Mouse (Mus musculus) cerebellum, adult 9-10 months (tissue): ENCODE measurements around the gene Twist2.

Experiments
- DNase-seq: peaks from one replicate; pipeline ENCODE4 v3.0.0; 2022

The Twist2 gene

DNA sequence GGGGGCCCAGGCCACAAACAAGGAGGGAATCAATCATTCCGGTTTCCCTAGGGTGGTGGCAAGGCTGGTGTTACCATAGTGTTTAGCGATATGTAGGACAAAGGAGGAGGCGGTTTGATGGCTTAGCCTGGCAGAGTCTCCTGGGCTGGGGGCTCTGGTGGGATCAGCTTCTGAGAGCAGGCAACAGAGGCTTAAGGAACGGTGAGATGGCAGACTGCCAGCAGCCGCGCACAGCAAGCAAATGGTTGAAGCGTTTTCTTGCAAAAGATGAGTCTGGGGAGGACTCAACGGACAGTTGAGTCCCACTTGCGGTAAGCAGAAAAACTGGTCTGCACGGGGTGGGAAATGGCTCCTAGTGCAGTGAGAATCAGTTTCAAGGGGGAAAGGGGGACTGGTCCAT, 19.3 kb downstream of the Twist2 start:
- no peak for DNase-seq

GRCm38 (mm10) chr1:91822316-91822824, 21.1 kb downstream of the Twist2 start:
- no peak for DNase-seq

- no peak for DNase-seq
Measured at GRCm38 (mm10) chr1:91823530-91823929, 22.3 kb downstream of the Twist2 start.

DNA sequence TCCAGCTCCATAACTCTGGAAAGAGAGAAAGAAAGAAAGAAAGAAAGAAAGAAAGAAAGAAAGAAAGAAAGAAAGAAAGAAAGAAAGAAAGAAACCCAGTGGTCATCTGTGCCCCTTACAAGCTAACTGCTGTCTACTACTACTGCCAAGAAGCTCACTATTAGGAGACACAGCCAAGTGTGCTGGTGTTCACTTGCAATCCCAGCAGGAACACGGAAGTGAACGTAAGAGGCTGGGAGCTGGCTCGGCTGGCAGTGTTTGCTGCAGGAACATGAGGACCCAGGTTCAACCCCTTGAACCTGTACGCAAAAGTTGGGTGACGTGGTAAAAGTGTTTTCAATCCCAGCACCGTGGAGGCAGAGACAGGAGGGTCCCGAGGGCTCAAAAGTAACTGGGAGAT, 22.7 kb downstream of the Twist2 start:
- no peak for DNase-seq

- no peak for DNase-seq
Measured at GRCm38 (mm10) chr1:91825261-91825660, 24.0 kb downstream of the Twist2 start.

DNA sequence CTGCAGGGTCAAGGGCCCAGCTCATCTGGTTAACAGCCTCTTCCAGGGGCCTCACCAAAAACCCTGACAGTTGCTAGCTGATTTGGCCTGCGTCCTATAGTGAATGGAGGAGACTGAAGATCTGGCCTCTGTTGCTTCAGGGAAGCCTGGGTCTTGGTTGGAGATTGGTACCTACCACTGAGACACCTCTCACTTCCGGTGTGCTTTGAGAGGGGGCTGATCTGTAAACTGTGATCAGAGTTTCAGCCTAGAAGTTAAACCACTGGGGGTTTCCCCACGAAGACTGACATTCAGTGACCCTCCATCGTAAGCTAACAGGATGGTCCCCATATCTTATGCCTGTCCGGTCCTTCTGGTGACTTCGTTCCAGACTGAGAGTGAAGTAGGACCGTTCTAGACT, 30.7 kb downstream of the Twist2 start:
- DNase-seq = no peak

DNA sequence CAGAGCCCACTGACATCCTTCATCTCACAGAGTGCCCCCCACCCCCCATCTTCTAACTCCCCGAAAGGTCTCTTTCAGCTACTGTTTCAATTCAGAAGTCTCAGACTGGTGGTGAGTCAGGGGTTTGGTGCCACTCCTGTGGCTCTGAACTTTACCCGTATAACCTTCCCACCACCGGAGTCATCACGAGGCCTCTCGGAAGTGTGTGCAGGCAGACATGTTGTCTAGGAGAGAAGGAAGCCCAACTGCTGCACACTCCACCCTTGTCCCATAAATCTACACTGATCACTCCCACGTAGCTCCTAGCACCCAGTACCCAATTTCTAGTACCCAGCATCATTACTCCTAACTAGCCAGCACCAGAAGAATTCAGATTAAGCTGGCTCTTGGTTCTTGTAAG, 38.3 kb downstream of the Twist2 start:
- DNase-seq = no peak

GRCm38 (mm10) chr1:91839979-91840378, 38.7 kb downstream of the Twist2 start:
- no peak for DNase-seq

- no peak for DNase-seq
Measured at GRCm38 (mm10) chr1:91844236-91844635, 43.0 kb downstream of the Twist2 start.

DNA sequence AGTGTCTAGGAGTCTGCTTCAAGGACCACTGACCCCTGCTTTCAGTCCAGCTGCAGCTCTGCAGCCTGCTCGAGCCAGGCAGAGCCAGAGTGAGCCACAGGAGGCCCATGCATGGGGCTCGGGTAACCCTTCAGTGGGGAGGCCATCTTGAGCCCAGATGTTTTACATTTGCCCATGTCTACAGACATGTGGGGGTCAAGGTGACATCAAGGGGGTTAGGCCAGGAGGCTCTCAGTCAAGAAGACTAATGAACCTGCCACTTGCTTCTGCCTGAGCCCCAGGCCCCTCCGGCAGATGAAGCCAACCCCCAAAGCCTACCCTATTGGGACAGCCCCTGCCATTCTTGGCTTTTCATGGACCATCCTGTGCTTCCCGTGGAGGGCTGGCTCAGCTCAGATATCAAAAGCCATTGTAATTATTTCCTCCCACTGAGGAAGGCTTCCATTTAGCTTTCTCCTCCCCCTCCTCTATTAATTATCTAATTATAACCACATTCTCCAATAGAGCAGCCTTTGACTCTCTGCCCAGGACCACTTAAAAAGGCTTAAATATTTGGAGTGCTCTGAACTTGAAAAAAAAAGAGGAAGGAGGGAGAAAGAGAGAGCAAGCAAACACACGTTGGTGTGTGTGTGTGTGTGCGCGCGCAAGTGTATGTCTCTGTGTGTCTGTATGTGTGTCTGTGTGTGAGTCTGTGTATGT, 43.6 kb downstream of the Twist2 start:
- no peak for DNase-seq

GRCm38 (mm10) chr1:91845380-91845957, 44.2 kb downstream of the Twist2 start:
- no peak for DNase-seq

DNA sequence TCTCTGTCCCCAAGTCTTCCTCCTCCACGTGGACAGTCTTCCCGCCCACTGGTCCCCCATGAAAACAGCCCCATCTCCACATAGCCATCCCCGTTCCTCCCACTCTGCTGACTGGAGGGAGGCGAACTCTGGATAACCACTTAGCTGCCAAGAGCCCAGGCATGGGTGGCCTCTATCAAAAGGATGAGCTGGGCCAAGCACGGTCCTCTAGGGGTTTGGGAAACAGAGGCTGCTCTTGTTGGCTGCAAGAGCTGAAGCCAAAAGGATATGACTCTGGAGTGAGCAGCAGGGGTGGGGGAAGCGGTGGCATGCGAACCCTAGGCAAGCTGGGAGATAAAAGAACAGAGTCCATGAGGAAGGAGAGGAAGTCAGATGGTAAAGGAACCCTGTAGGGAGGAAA, 50.0 kb downstream of the Twist2 start:
- no peak for DNase-seq

DNA sequence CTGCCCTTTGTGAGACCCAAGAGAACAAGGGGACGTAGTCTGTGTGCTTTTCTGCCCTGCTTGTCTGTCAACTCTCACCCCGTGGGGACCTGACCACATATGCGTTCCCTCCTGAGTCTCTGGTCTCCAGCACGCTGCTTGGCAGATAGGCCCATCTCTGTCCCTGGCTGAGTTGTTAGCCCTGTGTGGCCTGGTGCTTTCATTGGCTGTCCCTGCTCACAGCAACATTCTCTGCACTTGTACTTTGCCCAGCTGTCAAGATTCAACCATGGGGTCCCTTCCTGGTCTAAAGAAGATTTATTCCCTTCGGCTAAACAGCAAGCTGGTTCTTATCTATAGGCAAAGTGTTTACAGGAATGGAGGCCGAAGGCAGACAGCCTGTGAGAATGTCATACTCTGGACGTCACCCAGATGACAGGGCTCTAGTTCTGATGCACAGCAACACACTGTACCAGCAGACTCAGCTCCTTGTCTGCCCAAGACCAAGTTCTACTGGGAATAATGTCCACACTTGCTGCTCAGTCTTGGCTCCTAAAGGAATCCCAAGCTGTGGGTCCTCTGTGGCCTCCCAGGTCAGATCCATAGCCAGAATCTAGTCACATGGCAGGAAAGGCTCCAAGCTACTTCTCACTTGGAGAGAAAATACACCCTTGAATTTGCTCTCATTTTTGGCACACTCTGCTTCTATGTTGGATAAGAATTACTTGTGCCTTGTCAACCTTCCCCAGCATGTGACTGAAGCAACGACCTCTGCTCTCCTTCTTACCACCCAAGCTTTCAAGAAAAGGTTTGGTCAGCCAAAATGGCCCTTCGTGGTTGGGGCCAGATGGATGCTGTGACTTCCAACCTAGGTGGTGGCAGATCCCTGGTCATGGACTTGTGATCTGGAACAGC, 55.8 kb downstream of the Twist2 start:
- DNase-seq = no peak

GRCm38 (mm10) chr1:91858101-91858790, 57.0 kb downstream of the Twist2 start:
- DNase-seq = no peak

DNA sequence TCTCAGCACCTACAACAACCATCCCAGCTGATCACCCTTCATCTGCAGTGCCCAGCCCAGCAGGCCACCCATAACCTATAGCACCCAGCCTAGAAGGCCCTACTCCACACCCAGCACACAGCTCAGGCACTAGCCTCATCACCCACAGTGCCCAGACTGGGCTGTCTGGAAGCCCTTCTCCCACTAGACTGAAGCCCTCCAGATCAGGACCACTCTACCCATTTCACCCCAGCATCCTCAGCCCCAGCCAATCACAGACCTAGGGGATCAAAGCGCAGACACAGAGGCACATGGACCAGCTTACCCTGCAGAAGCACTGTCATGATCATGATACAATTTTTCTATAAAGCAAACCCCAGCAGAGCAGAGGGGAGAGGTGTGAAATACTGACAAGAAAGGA, 57.6 kb downstream of the Twist2 start:
- DNase-seq = no peak

- DNase-seq = no peak
Measured at GRCm38 (mm10) chr1:91861511-91861910, 60.2 kb downstream of the Twist2 start.

GRCm38 (mm10) chr1:91866001-91866400, 64.7 kb downstream of the Twist2 start:
- no peak for DNase-seq

- no peak for DNase-seq
Measured at GRCm38 (mm10) chr1:91871101-91871500, 69.8 kb downstream of the Twist2 start.

GRCm38 (mm10) chr1:91872388-91873059, 71.3 kb downstream of the Twist2 start:
- DNase-seq = peak; percentile 9

GRCm38 (mm10) chr1:91873572-91874285, 72.5 kb downstream of the Twist2 start:
- DNase-seq = no peak

GRCm38 (mm10) chr1:91874633-91875032, 73.4 kb downstream of the Twist2 start:
- peak; percentile 64 for DNase-seq
